Mouse (Mus musculus): ENCODE data around the gene Trim39.

Trim39 gene

DNA sequence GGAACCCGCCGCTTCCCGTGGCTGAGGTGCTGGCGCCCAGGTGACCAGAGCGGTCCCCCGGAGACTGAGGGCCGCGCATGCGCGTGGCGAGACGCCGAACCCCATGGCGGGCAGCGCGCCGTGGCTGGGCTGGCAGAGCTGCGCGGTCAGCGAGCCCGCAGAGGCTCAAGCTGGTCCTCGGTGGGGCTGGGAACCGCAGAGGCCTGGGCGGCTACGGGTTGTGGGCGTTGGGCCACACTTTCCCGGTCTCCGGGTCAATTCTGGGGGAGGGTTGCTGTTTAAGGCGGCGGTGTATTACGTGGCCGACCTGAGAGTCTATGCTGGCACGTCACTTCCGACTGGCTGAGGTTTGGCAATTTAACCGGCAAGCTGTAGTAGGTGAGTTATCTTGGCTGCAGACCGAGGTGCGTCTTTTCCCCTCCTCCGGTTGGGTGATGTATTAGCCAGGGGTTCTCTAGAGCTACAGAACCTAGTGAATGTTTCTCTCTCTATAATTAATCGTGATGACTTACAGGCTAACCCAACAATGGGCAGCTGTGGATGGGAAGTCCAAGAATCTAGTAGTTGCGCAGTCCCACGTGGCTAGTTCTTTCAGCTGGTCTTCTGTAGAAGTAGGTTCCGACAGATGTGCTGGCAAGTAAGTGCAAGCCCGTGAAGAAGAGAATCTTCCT, at the start of gene Trim39:
Gene Trim39 (minus strand): TSS at position 662 of the 671 bp plus-strand sequence.
- DNase-seq: peak; percentile 91

DNA sequence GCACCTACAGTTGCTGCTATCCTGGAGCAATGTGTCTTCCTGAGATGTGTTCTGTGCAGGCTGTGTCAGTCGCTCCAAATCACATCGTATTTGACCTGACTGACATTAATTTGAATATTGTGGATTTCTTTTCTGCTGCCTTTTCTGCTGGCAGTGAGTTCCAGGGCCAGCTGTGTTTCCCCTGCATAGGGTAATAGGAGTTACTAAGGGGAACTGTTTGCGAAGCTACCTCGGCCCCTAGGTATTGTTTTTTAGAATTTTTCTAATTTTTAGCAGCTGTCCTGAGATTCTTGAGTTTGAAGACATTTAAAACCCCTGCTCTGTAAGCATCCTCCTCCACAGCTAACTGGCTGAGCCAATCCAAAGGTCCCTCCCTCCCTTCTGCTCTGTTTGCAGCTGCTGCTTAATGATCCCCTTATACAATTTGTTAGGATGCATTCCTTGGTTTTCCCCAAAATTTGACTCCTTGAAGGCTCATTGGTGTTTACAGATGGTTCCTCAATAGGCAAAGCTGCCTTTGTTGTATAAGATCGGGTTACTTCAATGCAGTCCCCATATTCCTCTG, 43.7 kb upstream of the Trim39 start:
- no peak for DNase-seq

DNA sequence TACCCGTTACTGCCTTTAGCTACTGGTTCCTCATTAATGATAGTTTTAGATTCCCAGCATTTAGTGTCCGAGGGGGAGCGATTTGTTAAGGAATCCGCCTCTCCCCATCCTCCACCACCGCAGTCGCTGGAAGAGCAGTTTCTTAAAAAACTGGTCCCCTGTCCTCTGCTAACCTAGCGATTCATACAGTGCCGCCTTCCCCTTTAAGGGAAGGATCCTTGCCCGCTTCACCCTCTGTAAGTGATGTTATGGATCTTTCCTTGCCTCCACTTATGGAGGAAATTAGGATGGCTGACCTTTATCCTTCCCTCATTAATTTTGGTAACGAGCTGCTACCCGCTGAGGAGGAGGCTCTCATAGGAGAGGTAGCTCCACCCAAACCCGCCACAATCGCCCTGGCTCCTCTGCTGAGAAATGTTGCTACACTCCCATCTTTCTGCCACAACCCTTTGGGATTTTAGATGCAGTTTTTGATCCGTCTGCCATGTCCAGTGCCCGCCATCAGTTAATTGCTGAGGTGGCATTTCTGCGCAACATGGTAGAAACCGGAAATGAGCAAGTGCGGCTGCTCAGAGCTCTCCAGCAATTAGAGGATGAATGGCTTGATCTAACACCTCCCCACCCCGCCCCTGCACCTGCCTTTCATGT, 43.1 kb upstream of the Trim39 start:
- DNase-seq: peak; percentile 80

DNA sequence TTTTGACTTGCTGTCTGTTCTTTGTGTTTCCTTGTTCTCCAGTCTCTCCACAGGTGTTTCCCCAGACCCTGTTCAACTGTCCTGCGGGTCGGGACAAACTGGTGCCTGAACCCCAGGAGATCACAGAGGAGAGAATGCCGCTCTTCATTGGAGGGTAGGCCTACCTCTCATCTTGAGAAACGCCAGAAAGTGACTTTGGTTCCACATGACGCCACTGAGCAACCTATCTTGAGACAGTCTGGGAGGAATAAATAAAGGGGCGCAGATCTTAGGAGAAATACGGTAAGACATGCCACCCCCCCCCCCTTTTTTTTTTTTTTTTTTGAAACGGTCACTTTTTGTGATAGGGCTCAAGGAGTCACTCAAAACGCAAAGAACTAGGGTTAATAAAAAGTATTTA, 42.5 kb upstream of the Trim39 start:
- DNase-seq: peak; percentile 27

DNA sequence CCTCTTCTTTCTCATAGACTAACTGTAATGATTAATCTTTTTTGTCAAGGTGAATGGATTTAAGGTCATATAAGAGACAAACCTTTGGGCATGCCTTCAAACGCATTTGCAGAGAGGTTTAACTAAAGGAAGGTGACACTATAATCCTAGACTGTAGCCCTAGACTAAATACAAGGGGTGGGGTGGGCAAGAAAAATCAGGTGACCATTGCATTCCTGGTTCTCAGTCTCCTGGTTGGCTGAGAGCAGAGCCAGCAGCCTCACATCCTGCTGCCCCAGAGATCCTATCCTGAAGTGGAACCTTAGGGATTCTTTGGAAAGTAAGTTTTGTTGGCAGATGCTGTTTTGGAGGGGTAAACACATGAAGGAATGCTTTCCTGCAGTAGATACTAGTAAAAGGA, 37.2 kb upstream of the Trim39 start:
- DNase-seq: no peak

DNA sequence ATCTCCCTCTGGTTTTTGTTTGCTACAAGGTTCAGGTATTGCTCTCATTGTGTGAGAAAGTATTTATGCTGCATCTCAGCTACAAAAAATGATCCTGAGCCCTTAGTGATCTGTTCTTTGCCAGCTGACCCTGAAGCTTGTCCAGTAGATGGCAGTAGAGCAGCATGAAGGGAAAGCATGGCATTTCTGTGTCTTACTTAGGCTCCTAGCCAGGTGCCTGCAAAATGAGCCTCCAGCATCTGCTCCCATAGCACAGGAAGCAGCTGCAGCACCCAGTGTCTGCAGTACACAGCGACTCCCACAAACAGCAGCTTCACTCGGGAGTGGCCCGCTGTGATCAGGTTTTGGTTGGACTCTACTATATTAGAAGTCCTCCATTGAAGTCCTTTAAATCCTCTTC, 36.8 kb upstream of the Trim39 start:
- peak; percentile 76 for DNase-seq

DNA sequence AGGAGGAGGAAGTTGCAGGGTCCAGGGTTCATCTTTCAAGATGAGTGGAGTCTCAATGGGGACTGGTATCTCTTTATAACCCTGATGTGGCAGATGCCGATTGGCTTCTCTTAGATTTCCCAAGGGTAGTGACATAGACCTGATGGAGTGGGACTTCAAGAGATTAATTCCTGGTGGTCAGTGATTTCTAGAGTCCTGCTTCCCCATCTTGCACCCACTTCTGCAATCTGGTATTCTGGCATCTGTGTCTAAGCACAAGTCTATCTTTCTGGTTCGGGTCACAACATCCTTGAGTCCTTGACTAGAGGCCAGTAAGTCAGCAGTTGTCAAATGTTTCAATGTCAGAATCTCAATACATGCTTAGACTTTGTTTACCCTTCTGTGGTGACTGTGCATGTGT, 14.3 kb upstream of the Trim39 start, which contains the start of gene H2-M10.2:
Gene H2-M10.2 (minus strand): TSS at position 101 of the 400 bp plus-strand sequence.
- no peak for DNase-seq

DNA sequence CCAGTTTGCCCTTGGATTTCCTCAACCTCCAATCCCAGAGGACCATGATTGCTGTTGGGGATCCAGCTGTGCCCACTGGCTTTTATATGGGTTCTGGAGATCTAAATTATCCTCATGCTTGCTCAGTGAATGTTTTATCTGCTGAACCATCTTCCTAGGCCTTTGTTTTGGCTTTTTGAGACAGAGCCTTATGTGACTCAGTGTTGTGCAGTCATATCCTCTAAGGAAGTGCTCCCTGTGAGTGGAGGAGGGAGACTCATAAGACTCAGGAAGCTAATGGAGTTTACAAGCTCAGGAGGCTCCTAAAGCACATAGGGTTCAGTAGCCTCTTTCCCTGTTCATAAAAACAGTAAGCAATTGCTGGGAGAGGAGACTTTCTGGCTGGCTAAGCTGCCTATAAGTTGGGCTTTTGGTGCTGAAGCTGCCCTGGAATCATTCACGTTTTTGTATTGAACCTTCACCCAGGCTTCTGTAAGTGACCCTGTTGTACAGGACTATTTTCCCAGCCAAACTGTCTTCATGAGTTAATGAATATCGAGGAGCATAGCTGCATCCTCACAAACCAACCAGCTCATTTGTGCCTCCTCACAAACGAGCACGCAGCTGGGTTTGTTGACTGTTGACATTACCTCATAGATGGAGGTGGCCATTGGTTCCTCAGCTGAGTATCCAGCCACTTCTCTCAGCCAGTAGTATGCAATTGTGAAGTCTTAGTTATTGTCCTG, 9.6 kb upstream of the Trim39 start:
- no peak for DNase-seq

DNA sequence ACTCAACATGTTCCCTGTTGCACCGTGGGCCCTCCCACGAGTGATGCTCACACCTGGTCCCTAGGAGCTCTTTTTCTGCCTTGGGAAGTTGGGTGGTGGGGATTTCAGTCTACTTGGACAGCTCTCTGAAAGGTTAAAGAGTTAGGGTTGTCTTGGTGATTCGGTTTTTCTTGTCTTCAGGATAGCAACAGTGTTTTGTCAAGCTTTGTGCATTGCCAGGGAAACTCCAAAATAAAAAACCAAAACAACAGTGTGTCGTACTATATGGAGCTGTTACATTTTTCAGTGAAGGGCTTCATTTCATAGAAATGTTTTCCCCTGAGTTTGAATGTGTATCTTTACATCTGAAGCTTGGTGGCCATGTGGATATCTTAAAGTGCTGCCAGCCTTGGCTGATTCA, 2.7 kb upstream of the Trim39 start:
- DNase-seq: no peak

DNA sequence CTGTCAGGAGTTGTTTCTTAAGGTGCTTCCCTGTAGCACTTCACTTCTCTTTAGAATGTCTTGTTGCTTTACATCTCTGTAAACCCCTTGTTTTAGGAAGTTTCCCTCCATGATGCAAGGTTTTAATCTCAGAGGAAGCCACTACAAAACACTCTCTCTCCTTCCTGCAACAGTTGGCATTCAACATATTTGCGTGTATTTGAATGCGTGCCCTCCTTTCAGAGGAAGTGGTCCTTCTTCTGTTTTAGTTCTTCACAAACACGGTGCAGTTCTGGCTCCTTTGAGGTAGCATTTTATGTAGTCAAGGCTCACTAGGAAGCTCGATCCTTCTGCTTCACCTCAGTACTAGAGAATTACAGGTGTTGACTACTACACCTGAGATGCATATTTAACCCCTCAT, 1.7 kb upstream of the Trim39 start:
- no peak for DNase-seq

DNA sequence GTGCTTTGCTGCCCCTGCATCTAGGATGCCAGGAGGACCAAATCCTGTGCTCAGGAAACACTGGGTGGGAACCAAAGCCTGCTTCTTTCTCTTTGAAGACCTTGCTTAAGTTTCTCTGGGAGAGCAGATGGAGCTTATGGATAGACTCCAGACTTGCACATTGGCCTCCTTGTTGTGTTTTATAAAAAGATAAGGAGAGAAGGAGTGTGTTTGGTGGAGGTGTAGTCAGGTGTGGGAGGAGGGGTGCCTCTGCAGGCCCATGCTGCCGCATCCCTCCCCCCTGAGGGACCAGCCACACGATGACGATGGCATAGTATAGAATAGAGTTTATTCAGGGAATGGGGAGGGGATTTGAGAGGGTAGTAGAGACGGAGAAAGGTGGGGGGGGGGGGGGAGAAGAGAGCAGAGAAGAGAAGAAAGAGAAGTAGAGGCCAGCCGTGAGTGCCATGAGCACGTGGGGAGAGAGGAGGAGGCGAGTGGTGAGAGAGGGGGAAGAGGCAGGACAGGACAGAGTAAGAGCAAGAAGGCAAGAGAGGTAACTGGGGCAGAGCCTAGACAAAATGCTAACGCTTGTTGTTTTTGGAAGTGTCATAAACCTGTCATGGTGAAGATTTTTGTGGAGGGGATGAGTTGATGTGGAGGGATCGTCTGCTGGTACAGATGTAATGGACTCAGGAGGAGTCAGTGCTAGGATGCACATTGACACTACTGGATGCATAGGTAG, 758 bp upstream of the Trim39 start:
- DNase-seq: no peak

DNA sequence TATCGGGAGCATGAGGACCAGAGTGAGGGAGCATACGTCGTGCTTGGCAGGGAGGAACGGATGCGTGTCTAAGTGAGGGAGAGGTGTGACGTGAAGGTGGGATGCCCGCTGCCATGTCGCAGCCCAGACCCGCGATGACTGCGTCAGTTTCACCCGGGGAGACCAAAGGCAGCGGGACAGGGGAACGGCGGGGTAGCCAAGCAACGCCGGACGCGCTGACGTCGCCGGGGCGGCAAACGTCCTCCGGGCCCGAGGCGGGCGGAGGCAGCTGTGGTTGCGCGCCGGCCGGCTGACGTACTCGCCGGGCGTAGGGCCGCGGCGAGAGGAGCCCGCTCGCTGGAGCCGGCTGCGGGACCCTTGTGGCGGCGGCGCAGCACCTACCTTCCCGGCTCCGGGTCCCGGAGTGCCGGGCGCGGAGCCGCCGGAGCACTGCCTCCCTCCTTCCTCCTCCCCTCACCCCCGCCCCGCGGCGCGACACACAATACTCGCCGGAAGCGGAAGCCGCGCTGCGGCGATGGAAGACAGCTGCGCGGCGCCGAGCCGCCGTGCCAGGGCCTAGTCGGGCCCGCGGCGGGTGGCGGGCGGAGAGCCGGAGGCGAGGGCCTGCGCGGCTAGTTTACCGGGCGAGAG, 976 bp downstream of the Trim39 start:
- DNase-seq: peak; percentile 93

DNA sequence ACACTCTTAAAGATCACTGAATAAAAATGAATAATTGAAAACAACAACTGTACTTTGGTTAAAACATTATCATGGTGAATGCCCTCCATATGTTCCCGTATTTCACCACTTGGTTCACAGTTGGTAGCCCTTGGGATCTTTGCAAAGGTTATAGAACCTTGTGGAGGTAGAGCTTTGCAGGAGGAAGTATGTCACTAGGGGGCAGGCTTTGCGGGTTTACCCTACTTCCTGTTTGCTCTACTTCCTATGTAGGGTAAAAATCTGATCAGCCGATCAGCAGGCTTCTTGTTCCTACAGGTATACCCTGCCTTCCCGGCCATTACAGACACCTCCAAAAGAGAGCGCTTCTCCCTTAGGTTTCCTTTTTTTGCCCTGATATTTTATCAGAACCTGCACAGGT, 6.2 kb downstream of the Trim39 start:
- no peak for DNase-seq

DNA sequence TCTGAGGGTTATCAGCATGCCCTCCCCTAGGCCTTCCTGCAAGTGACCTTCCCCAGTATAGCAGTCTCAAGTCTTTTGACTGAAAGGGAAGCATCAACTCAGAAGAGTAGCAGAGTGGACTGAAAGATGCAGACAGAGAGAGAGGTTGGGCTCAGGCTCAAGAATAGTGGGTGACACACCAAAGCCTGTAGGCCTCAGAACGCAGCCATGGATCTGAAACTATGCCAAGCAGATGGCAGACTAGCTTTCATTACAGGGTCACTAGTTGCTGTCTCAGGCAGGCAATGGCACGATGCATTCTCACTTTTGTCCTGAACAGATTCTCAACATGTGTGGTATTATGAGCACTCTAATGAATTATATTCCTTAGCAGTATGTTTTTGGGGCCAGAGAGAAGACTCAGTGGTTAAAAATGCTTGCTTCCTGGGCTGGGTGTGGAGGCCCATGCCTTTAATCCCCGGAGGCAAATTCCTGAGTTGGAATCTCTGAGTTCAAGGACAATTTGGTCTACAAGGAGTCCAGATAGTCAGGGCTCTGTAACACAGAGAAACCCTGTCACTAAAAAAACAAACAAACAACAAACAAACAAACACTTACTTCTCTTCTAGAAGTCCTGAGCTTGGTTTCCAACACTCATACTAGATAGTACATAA, 7.6 kb downstream of the Trim39 start:
- DNase-seq: no peak

DNA sequence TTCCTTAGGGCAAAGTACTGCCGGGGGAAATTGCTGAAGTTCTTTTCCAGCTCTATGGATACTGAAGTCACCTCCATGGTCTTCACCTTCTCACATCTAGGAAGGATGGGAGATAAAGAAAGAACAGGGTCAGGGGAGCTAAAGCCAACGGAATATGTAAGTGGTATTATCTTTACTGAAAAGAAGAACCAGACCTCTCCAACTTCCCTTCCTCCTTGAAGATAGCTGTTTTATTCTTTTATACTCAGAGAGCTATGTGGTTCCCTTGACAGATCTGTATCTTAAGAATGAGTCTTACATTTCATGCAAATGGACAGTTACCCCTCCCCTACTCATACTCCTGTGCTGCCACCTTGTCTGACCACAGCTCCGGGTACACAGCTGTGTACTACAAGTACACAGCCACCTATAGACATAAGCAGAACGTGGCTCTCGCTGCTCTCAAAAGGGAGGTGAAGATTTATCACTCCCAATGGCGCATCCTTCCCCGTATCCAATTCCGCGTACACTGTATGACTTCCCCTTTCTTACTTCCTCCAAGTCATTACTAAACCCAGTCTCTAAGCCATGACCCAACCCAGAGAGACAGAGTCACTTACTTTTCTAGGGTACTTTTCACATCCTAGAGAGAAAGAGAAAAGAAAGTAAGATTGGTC, 10.4 kb downstream of the Trim39 start:
- no peak for DNase-seq

DNA sequence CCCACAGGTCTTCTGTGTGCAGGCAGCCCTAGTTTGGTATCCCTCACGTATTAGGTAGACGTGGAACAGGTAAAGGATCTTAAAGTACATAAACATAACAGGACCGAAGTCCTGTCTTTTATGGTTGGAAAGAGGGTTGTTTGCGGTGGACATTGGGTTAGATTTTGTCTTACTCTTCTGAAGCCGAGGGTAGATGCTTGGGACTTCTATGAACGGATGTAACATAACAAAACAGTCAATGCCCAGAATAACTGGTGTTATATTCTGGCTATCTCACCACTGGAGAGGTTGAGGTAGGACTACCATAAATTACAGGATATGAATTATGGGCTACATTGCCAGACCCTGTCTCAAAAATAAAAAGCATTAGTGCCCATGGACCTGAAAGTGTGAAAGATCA, 14.1 kb downstream of the Trim39 start, which contains the start of gene Rpp21:
Gene Rpp21 (minus strand): TSS at position 101 of the 400 bp plus-strand sequence.
- DNase-seq: no peak

DNA sequence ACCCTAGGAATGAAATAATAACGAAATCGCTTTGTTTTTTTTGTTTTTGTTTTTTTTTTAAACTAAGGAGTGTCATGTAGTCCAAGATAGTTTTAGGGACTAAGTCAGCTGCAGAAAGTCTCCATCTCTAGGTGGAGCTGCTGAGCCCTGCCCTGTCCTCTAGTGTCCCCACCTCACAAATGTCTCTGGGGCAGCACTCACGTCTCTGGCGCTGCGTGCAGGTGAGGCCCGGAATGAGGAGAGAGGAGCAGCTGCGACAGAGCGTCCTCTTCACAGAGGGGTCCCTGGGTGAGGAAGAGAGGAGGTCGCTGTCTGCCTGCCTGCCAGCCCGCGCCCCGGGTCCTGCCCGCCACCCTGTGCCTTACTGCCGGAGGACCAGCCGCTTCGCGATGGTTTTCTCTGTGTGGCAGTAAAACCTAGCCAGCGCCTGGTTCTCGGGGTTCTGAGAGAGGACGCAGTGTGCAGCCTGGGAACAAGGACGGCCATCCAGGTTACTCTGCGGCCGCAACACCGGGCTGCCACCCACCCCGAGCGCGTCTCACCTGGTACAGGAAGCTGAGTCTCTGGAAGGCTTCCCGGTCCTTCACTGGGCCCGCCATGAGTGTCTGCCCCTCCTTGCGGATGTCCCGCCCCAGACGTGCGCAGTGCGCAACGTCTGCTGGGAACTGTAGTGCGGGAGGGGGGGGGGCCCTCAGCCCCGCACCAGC, 14.7 kb downstream of the Trim39 start:
- DNase-seq: peak; percentile 87

DNA sequence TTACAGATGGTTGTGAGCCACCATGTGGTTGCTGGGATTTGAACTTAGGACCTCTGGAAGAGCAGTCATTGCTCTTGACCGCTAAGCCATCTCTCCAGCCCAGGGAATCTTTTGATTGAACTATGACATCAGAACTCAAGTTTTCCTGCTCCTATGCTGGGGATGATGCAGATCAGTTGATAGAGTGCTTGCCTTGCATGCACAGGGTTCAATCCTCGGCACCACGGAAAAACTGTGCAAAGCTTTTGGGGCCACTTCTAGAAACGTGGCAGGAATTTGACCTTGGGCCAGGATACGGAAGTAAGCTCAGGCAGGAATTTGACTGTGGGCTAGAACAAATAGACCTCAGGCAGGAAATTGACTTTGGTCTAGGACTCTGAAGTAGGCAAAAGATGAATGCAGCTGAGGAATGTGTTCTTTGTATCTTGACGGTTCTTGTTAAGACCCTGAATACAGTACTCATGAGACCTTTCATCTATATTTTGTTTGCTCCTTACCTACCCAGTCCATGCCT, 18.9 kb downstream of the Trim39 start:
- no peak for DNase-seq

DNA sequence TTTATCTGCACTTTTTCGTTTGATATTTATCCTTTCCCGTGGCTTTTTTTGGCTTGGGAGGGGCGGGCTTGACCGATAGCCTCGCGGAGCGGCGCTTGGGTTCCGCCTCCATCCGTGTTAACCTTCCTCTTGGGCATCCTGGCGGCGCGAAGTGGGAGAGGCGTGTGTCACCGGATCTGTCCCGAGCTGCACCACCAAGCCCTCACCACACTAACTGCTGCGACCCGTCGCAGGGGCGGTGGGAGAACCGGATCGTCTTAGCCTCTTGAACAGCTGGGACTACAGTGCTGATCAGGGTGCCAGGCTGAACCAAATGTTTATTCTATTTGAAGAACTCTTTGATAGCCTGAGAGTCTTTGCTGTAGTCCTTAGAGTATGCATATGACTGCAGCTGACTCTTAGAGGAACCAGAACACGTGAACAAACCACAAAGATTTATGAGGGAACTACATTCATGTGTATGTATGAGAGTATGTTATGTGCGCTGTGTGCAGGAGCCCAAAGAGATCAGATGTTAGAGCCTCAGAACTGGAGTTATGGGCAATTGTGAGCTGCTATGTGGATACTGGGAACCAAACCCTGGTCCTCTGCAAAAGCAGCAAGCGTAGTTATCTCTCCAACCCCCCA, 19.7 kb downstream of the Trim39 start:
- no peak for DNase-seq

DNA sequence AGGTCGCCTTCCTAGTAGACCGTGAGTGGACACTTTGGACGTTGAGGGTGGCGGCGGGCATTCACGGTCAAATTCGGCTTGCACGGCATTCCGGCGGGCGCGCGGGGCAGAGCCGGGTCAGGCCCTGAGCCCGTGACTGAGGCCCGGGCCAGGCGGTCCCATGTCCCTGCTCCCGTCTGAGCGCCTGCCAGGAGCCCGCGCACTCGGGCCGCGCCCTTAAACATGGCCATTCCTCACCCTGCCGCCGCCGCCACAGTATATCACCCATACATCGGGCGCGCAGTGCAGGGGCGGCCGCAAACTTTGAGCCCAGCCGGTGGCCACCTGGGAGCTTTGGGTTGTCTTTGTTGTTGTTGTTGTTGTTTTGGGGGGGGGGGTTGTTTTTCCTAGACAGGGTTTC, 23.2 kb downstream of the Trim39 start:
- DNase-seq: no peak
